Mouse (Mus musculus) liver, embryonic 14.5 days (tissue): Measurements from ENCODE around the gene Mum1. TPM values are rescaled to one million over a fixed set of nuclear protein-coding genes. Genes with fewer than 3 reads are reported as not detected.
A peak's percentile ranks its signal among the peaks of the same experiment; 100 is the strongest.
"Not testable (repeated sequence)": the region's sequence is repeated elsewhere in the genome, so short reads cannot be mapped to it uniquely, and the experiment has no call there.

Experiments
- ATAC-seq: fragments of 200-750 bp; cut with Nextera tagmentation; 2 replicates; pipeline ENCODE4 v1.8.0; 2017; ENCODE audit warnings: moderate number of reproducible peaks, mild to moderate bottlenecking, moderate library complexity; ENCODE audit not compliant: insufficient read depth
- DNase-seq, 3 experiments: peaks; one replicate each; pipeline ENCODE4 v3.0.0-alpha.2; 2012 to 2013; ENCODE audit warnings: low read depth in 3 of 3, low spot score in 3 of 3
- H3K27ac ChIP-seq: fragments of 300-500 bp; sonication (generic); 2 replicates; pipeline ENCODE4 v1.5.1; 2014; ENCODE audit warnings: moderate library complexity, mild to moderate bottlenecking, control low read depth, inconsistent platforms
- H3K27me3 ChIP-seq: fragments of 300-500 bp; sonication (generic); 2 replicates; pipeline ENCODE4 v1.6.1; 2014; ENCODE audit warnings: mild to moderate bottlenecking, low read length, moderate library complexity; ENCODE audit not compliant: control insufficient read depth, insufficient read depth
- H3K36me3 ChIP-seq: fragments of 300-500 bp; sonication (generic); replicated peaks from 2 replicates; pipeline ENCODE4 v1.6.1; 2014; ENCODE audit warnings: low read depth; ENCODE audit not compliant: control insufficient read depth, insufficient read depth
- H3K4me1 ChIP-seq, 2 experiments: fragments of 200-500 bp in 1 of 2; fragments of 300-500 bp in 1 of 2; sonication (generic) in 1 of 2; replicated peaks; 2 replicates each; pipeline ENCODE4 v1.6.1; 2012 to 2014; ENCODE audit warnings: antibody characterized with exemption in 1 of 2, inconsistent platforms in 1 of 2, low read length in 1 of 2; ENCODE audit not compliant: control insufficient read depth in 2 of 2, insufficient read depth in 2 of 2
- H3K4me2 ChIP-seq: fragments of 300-500 bp; sonication (generic); 2 replicates; pipeline ENCODE4 v1.6.1; 2014; ENCODE audit warnings: low read depth, mild to moderate bottlenecking, control low read depth, moderate library complexity
- H3K4me3 ChIP-seq, 2 experiments: fragments of 200-500 bp in 1 of 2; fragments of 300-500 bp in 1 of 2; sonication (generic) in 1 of 2; 2 replicates each; pipeline ENCODE4 v1.5.1; 2012 to 2014; ENCODE audit warnings: low read depth in 2 of 2, low read length in 2 of 2, mild to moderate bottlenecking in 2 of 2, control low read depth in 1 of 2, inconsistent platforms in 1 of 2, moderate library complexity in 1 of 2; ENCODE audit not compliant: insufficient read depth in 1 of 2
- H3K9ac ChIP-seq: fragments of 300-500 bp; sonication (generic); replicated peaks from 2 replicates; pipeline ENCODE4 v1.6.1; 2014; ENCODE audit warnings: mild to moderate bottlenecking, control low read depth, moderate library complexity
- H3K9me3 ChIP-seq: fragments of 300-500 bp; sonication (generic); 2 replicates; pipeline ENCODE4 v1.6.1; 2016; ENCODE audit warnings: low read length, mixed read lengths; ENCODE audit not compliant: control insufficient read depth
- CTCF ChIP-seq: IDR thresholded peaks from 2 replicates; pipeline ENCODE4 v1.5.1; 2016; ENCODE audit warnings: antibody characterized with exemption, low read depth, control low read depth
- EP300 ChIP-seq: IDR thresholded peaks from 2 replicates; pipeline ENCODE4 v1.6.1; 2016; ENCODE audit warnings: antibody characterized with exemption, low read depth
- WGBS: fragments of 180-500 bp; shearing (Covaris S2); extraction: QIAGEN DNeasy Blood & Tissue Kit; methylation state at CpG from one replicate; pipeline ENCODE4 v1.1.7; 2014; ENCODE audit not compliant: insufficient replicate concordance; 5-methylcytosine and 5-hydroxymethylcytosine counted together
- polyA plus RNA-seq, 2 experiments: library from polyadenylated mRNA; depleted of rRNA in 1 of 2; stranded (reverse) in 1 of 2; unstranded in 1 of 2; fragments of >200 nt; fragmentation: Nextera tagmentation in 1 of 2; extraction: Ambion mirVana in 1 of 2; gene quantifications; 2 replicates each; pipeline versions ENCODE4 v1.2.1 to v1.2.3; 2012 to 2014

The Mum1 gene
- polyA plus RNA-seq, 2 experiments = 13.2 to 18.8 TPM

GRCm38 (mm10) chr10:80220676-80221075 is 5.6 kb upstream of the Mum1 start:
- Histone ChIP-seq H3K4me2 (no peak overlapping the region), H3K27ac (no peak overlapping the region), H3K27me3 (no peaks in the 10 kb centered on the region), H3K4me1 (peaks cover 0 to 2% of the 10 kb centered on the region in 2 experiments; a peak in 1 of 4 replicates), H3K4me3 (no peak overlapping the region), H3K9ac (no peak overlapping the region), H3K36me3 (no peaks in the 10 kb centered on the region), H3K9me3 (no peaks in the 10 kb centered on the region)
- DNase-seq = no peak
- ATAC-seq = no peak
- WGBS = 41% methylated on average over 9 of the region's 9 CpGs
- no peak for TF ChIP-seq CTCF
- no peak for TF ChIP-seq EP300

GRCm38 (mm10) chr10:80223137-80223536 is 3.1 kb upstream of the Mum1 start:
- peaks cover 8 to 16% of the 10 kb centered on the region in 2 experiments for H3K4me1 ChIP-seq
- H3K4me3 ChIP-seq, H3K4me2 ChIP-seq, H3K9ac ChIP-seq, ATAC-seq, H3K27ac ChIP-seq, DNase-seq, H3K27me3 ChIP-seq, H3K9me3 ChIP-seq, H3K36me3 ChIP-seq: not testable (repeated sequence)
- 10% methylated on average over 2 of the region's 2 CpGs for WGBS

- peak overlapping the region; percentile 62 to 69 for H3K4me3 ChIP-seq
- WGBS = 3% methylated on average over 14 of the region's 14 CpGs
- no peak for ATAC-seq
These were observed 191 bp upstream of the Mum1 start for GRCm38 (mm10) chr10:80226071-80226415.

GRCm38 (mm10) chr10:80227166-80227539 is 919 bp downstream of the Mum1 start:
- ATAC-seq = no peak

More at GRCm38 (mm10) chr10:80226071-80226415, 191 bp upstream of the Mum1 start:
- Histone ChIP-seq H3K27ac (no peak overlapping the region; the same call in 1 of the 2 replicates), H3K27me3 (no peaks in the 10 kb centered on the region), H3K4me2 (peak overlapping the region; percentile 97), H3K4me1 (peaks cover 8 to 16% of the 10 kb centered on the region in 2 experiments), H3K9ac (peak overlapping the region; percentile 43; the same call in 1 of the 2 replicates), H3K36me3 (peaks cover 10% of the 10 kb centered on the region; the same call in 1 of the 2 replicates), H3K9me3 (no peaks in the 10 kb centered on the region)
- no peak for DNase-seq
- TF ChIP-seq CTCF (no peak), EP300 (no peak)

GRCm38 (mm10) chr10:80227877-80228775 is 1.9 kb downstream of the Mum1 start:
- ATAC-seq (no peak), DNase-seq (no peak)
- Histone ChIP-seq H3K9me3 (no peaks in the 10 kb centered on the region), H3K4me2 (peak overlapping the region; percentile 97), H3K27ac (no peak overlapping the region), H3K36me3 (peaks cover 22% of the 10 kb centered on the region), H3K4me3 (peak overlapping the region in 1 of 2 experiments; percentile 75; a peak in 2 of 4 replicates), H3K27me3 (no peaks in the 10 kb centered on the region), H3K9ac (no peak overlapping the region; the same call in none of the 2 replicates), H3K4me1 (peaks cover 8 to 16% of the 10 kb centered on the region in 2 experiments)
- TF ChIP-seq CTCF = no peak
- no peak for TF ChIP-seq EP300
- 78% methylated on average over 15 of the region's 15 CpGs for WGBS

More at GRCm38 (mm10) chr10:80227166-80227539, 919 bp downstream of the Mum1 start:
- no peak for DNase-seq
- H3K4me2 ChIP-seq = peak overlapping the region; percentile 97
- peak overlapping the region; percentile 43 for H3K27ac ChIP-seq
- no peaks in the 10 kb centered on the region for H3K9me3 ChIP-seq
- peak overlapping the region; percentile 66 for H3K9ac ChIP-seq
- H3K4me3 ChIP-seq = peak overlapping the region; percentile 69 to 75
- 4% methylated on average over 10 of the region's 10 CpGs for WGBS
- peaks cover 13% of the 10 kb centered on the region for H3K36me3 ChIP-seq
- no peaks in the 10 kb centered on the region for H3K27me3 ChIP-seq
- no peak for TF ChIP-seq CTCF
- no peak for TF ChIP-seq EP300
- peaks cover 8 to 16% of the 10 kb centered on the region in 2 experiments for H3K4me1 ChIP-seq
